ENCODE assay signal across 18 mouse cellular contexts in genomic region chr7:139378355-139378754, GRCm38 (mm10). TPM values are rescaled to one million over a fixed set of nuclear protein-coding genes. Genes with fewer than 3 reads are reported as not detected.
A peak's percentile ranks its signal among the peaks of the same experiment; 100 is the strongest.
DNase-seq lines count a peak whose midpoint lies in the region; ATAC-seq and TF ChIP-seq lines count a peak whose summit lies in the region.
"Had no signal": no experiment of that assay in that cellular context is flagged by ENCODE, and none has a peak within 500 bp of the region (broad histone marks: within the 10 kb centered on the region; RNA-seq: fewer than 3 reads in every experiment).

No protein-coding gene starts in this region.

- no peak for ATAC-seq in forebrain, embryonic 15.5 days (replicated peaks)
- ATAC-seq: activated CD4-positive, CD25-positive, alpha-beta regulatory T cell, adult 4 months; CD4-positive, CD25-positive, alpha-beta regulatory T cell, adult 4 months; Patski had no signal

- peaks cover 0 to 14% of the 10 kb centered on the region in 2 experiments; a peak in 2 of 4 replicates for H3K4me1 ChIP-seq in CH12.LX (ENCODE audit: control insufficient read depth in 1 of 2, insufficient read depth in 2 of 2)
- H3K4me1 ChIP-seq in forebrain, embryonic 15.5 days: no peaks in the 10 kb centered on the region

- dilution Hi-C loops in CH12.LX (cut with MboI; ENCODE audit: extremely low pct_ligation_motif_present, extremely low pct_unique_long_range_greater_than_20kb, low sequenced_read_pairs): no loop called here

- H3K79me2 ChIP-seq in CH12.LX (replicated peaks; ENCODE audit: control insufficient read depth, extremely low read depth, insufficient read depth, poor library complexity, severe bottlenecking): no peaks in the 10 kb centered on the region

- H3K36me3 ChIP-seq in CH12.LX (replicated peaks in 1 of 2; ENCODE audit: control insufficient read depth in 1 of 2, insufficient read depth in 1 of 2, low read length in 1 of 2): no peaks in the 10 kb centered on the region
- H3K36me3 ChIP-seq in forebrain, embryonic 15.5 days: no peaks in the 10 kb centered on the region
- H3K36me3 ChIP-seq: G1E had no signal

- DNase-seq in CH12.LX (ENCODE audit: extremely low read depth): peak; percentile 41
- DNase-seq: adrenal gland, adult 2 months; adrenal gland, adult 8-10 months; adrenal gland, postnatal 10 days; adrenal gland, postnatal 14 days; adrenal gland, postnatal 25 days; adrenal gland, postnatal 36 days; B cell, adult 2 months; cerebellum, adult 11 months; cerebellum, adult 11-12 months; cerebellum, adult 18-20 months; cerebellum, adult 2 months; cerebellum, adult 8-10 months had no signal

- in situ Hi-C loops in CH12.LX (cut with MboI; ENCODE audit: low pct_ligation_motif_present, low pct_unique_long_range_greater_than_20kb, low sequenced_read_pairs): no loop called here

- H3K4me2 ChIP-seq in CH12.LX (ENCODE audit: insufficient read depth, low read depth, poor library complexity, severe bottlenecking): no peak overlapping the region
- no peak overlapping the region for H3K4me2 ChIP-seq in forebrain, embryonic 15.5 days (replicated peaks)

- no peaks in the 10 kb centered on the region for H3K9me3 ChIP-seq in CH12.LX (replicated peaks; ENCODE audit: low read length)
- no peaks in the 10 kb centered on the region for H3K9me3 ChIP-seq in forebrain, embryonic 15.5 days

- TF ChIP-seq RAD21 in CH12.LX (IDR thresholded peaks at IDR 0.05; ENCODE audit: low read depth, low read length): no peak

- peaks cover 6% of the 10 kb centered on the region for H3K27me3 ChIP-seq in CH12.LX (replicated peaks)
- H3K27me3 ChIP-seq in forebrain, embryonic 15.5 days: no peaks in the 10 kb centered on the region
- H3K27me3 ChIP-seq: Patski had no signal

- TF ChIP-seq POLR2A in CH12.LX (IDR thresholded peaks at IDR 0.05; ENCODE audit: low read depth, low read length): no peak

- TF ChIP-seq CTCF in CH12.LX (conservative IDR thresholded peaks at IDR 0.05 in 1 of 2, IDR thresholded peaks at IDR 0.05 in 1 of 2; ENCODE audit: low read depth in 2 of 2, low read length in 2 of 2): no peak

- WGBS in forebrain, embryonic 15.5 days: 91% methylated on average over 3 of the region's 3 CpGs

- no peak overlapping the region for H3K4me3 ChIP-seq in CH12.LX (replicated peaks in 1 of 3; ENCODE audit: low read depth in 2 of 3, low read length in 2 of 3, poor library complexity in 1 of 3)
- H3K4me3 ChIP-seq in forebrain, embryonic 15.5 days: no peak overlapping the region

- peak; percentile 84 for TF ChIP-seq EP300 in CH12.LX (IDR thresholded peaks at IDR 0.05; ENCODE audit: low read length)

- H3K9ac ChIP-seq in CH12.LX (ENCODE audit: insufficient read depth, low read depth): no peak overlapping the region
- H3K9ac ChIP-seq in forebrain, embryonic 15.5 days (replicated peaks): no peak overlapping the region

- no peak overlapping the region for H3K27ac ChIP-seq in CH12.LX (ENCODE audit: insufficient read depth, low read depth)
- no peak overlapping the region for H3K27ac ChIP-seq in forebrain, embryonic 15.5 days (replicated peaks)

TF ChIP-seq in CH12.LX, 34 proteins besides CTCF, POLR2A, EP300 and RAD21:
- TF ChIP-seq IRF4 (IDR thresholded peaks at IDR 0.05; ENCODE audit: low read depth, low read length) (peak; percentile 74), TCF12 (IDR thresholded peaks at IDR 0.05; ENCODE audit: low read depth, low read length) (no peak)

RNA-seq across cellular contexts. Expression of gene Inpp5a, which starts 10.6 kb away (rescaled TPM):
- total RNA-seq in CH12.LX (2012; rRNA removed) (2.7 and 3.0 TPM in 2 replicates), CH12.LX (2014; rRNA removed) (1.7 and 1.8 TPM in 2 replicates)
- 5.4 and 6.9 TPM in 2 replicates for polyA plus RNA-seq in CH12.LX (2012; ENCODE audit: insufficient read length, low read depth)
- polyA plus RNA-seq in forebrain, embryonic 15.5 days (2015; fragmentation: Nextera tagmentation; extraction: Ambion mirVana): 10.8 and 12.7 TPM in 2 replicates
